In genomic region chr6:54253881-54254280, GRCm38 (mm10) we compare ENCODE assay signal across 11 mouse cellular contexts.
DNase-seq lines count a peak whose midpoint lies in the region; ATAC-seq and TF ChIP-seq lines count a peak whose summit lies in the region.
"Had no signal": no experiment of that assay in that cellular context is flagged by ENCODE, and none has a peak within 500 bp of the region (broad histone marks: within the 10 kb centered on the region; RNA-seq: fewer than 3 reads in every experiment).

No protein-coding gene starts in this region.

- ATAC-seq in kidney, embryonic 16.5 days (ENCODE audit: low FRiP score, low TSS enrichment) = 0 out of 2 replicates have a peak, but pooled peaks have one; percentile 3
- ATAC-seq in intestine, postnatal 0 days = peak; percentile 28; the same call in 1 of the 2 replicates
- ATAC-seq: CD4-positive, CD25-positive, alpha-beta regulatory T cell, adult 4 months had no signal

- no peak overlapping the region for H3K9ac ChIP-seq in kidney, embryonic 16.5 days (replicated peaks; ENCODE audit: low read length)
- no peak overlapping the region for H3K9ac ChIP-seq in intestine, postnatal 0 days (ENCODE audit: low read depth, low read length)
- H3K9ac ChIP-seq: liver, embryonic 14.5 days had no signal

- WGBS in kidney, embryonic 16.5 days = 55% methylated on average over 7 of the region's 7 CpGs
- WGBS in intestine, postnatal 0 days = 70% methylated on average over 7 of the region's 7 CpGs

- TF ChIP-seq CTCF in gastrocnemius, adult 2 months (IDR thresholded peaks at IDR 0.05) = no peak
- TF ChIP-seq CTCF in intestine, postnatal 0 days (IDR thresholded peaks at IDR 0.05; ENCODE audit: low read depth) = no peak

- H3K27ac ChIP-seq in gastrocnemius, adult 2 months = peak overlapping the region; percentile 74
- peak overlapping the region; percentile 26; the same call in 1 of the 2 replicates for H3K27ac ChIP-seq in kidney, embryonic 16.5 days (ENCODE audit: low read length)
- H3K27ac ChIP-seq in intestine, postnatal 0 days (ENCODE audit: low read depth, low read length) = no peak overlapping the region; the same call in 1 of the 2 replicates
- H3K27ac ChIP-seq: liver, embryonic 14.5 days; macrophage had no signal

- H3K4me3 ChIP-seq in gastrocnemius, adult 2 months = no peak overlapping the region
- no peak overlapping the region for H3K4me3 ChIP-seq in kidney, embryonic 16.5 days (ENCODE audit: low read length)
- no peak overlapping the region for H3K4me3 ChIP-seq in intestine, postnatal 0 days (ENCODE audit: low read depth, low read length)

- no peak for DNase-seq in gastrocnemius, adult 2 months
- DNase-seq in gastrocnemius, adult 18-20 months (ENCODE audit: low spot score) = no peak
- no peak for DNase-seq in kidney, postnatal 25 days
- DNase-seq in ES-CJ7 (ENCODE audit: low read depth, low spot score) = peak; percentile 19
- no peak for DNase-seq in gastrocnemius, postnatal 4 days (ENCODE audit: low spot score in 2 of 2)

- no peaks in the 10 kb centered on the region for H3K9me3 ChIP-seq in kidney, embryonic 16.5 days (ENCODE audit: low read length)
- no peaks in the 10 kb centered on the region for H3K9me3 ChIP-seq in intestine, postnatal 0 days (ENCODE audit: control insufficient read depth)

- H3K4me1 ChIP-seq in kidney, embryonic 16.5 days (ENCODE audit: insufficient read depth, low read length) = peaks cover 40% of the 10 kb centered on the region
- H3K4me1 ChIP-seq in intestine, postnatal 0 days (replicated peaks; ENCODE audit: control insufficient read depth, insufficient read depth, low read length) = no peaks in the 10 kb centered on the region

- H3K4me2 ChIP-seq in kidney, embryonic 16.5 days (replicated peaks; ENCODE audit: low read depth, low read length) = no peak overlapping the region
- no peak overlapping the region for H3K4me2 ChIP-seq in intestine, postnatal 0 days (replicated peaks; ENCODE audit: low read depth)

- intact Hi-C loops in gastrocnemius, adult 2 months (cut with DNase I) = loop anchor here (5.0 kb wide), 2 partner anchors 73 to 113 kb away; partner anchors contain the start of gene Prr15

- no peaks in the 10 kb centered on the region for H3K27me3 ChIP-seq in kidney, embryonic 16.5 days (ENCODE audit: insufficient read depth, low read length)
- H3K27me3 ChIP-seq in intestine, postnatal 0 days (replicated peaks; ENCODE audit: control insufficient read depth, insufficient read depth, low read length) = no peaks in the 10 kb centered on the region
- H3K27me3 ChIP-seq: Patski had no signal

- H3K36me3 ChIP-seq in kidney, embryonic 16.5 days (ENCODE audit: insufficient read depth, low read length) = no peaks in the 10 kb centered on the region
- no peaks in the 10 kb centered on the region; the same call in 1 of the 2 replicates for H3K36me3 ChIP-seq in intestine, postnatal 0 days (ENCODE audit: control insufficient read depth, insufficient read depth)
